Mouse (Mus musculus): ENCODE results near the gene Fgfr2.
A peak's percentile ranks its signal among the peaks of the same experiment; 100 is the strongest.
"Not testable (repeated sequence)": the region's sequence is repeated elsewhere in the genome, so short reads cannot be mapped to it uniquely, and the experiment has no call there.

Gene Fgfr2

GRCm38 (mm10) chr7:131257309-131257708 lies 1865.8 kb downstream of the Fgfr2 start:
- DNase-seq (ENCODE audit: low spot score in 2 of 2) = no peak

- DNase-seq (ENCODE audit: low spot score in 2 of 2) = no peak
Observed at GRCm38 (mm10) chr7:131256841-131257240, 1866.3 kb downstream of the Fgfr2 start.

GRCm38 (mm10) chr7:131244993-131245392 lies 1878.2 kb downstream of the Fgfr2 start:
- no peak for DNase-seq (ENCODE audit: low spot score in 2 of 2)

- no peak for DNase-seq (ENCODE audit: low spot score in 2 of 2)
Observed at GRCm38 (mm10) chr7:131236091-131236490, 1887.1 kb downstream of the Fgfr2 start.

GRCm38 (mm10) chr7:131223086-131223485 lies 1900.1 kb downstream of the Fgfr2 start:
- no peak for DNase-seq (ENCODE audit: low spot score in 2 of 2)

- no peak for DNase-seq (ENCODE audit: low spot score in 2 of 2)
Observed at GRCm38 (mm10) chr7:131187996-131188395, 1935.2 kb downstream of the Fgfr2 start.

- DNase-seq (ENCODE audit: low spot score in 2 of 2) = no peak
Observed at GRCm38 (mm10) chr7:131187047-131187446, 1936.1 kb downstream of the Fgfr2 start.

- no peak for DNase-seq (ENCODE audit: low spot score in 2 of 2)
Observed at GRCm38 (mm10) chr7:131184339-131184738, 1938.8 kb downstream of the Fgfr2 start.

GRCm38 (mm10) chr7:131182685-131183084 lies 1940.5 kb downstream of the Fgfr2 start:
- no peak for DNase-seq (ENCODE audit: low spot score in 2 of 2)

GRCm38 (mm10) chr7:131174121-131174520 lies 1949.0 kb downstream of the Fgfr2 start, which contains the start of gene 5430419D17Rik:
Gene 5430419D17Rik (plus strand): TSS chr7:131174402.
- DNase-seq (ENCODE audit: low spot score in 2 of 2) = no peak

GRCm38 (mm10) chr7:131169099-131169498 lies 1954.1 kb downstream of the Fgfr2 start:
- DNase-seq (ENCODE audit: low spot score in 2 of 2) = no peak

- no peak for DNase-seq (ENCODE audit: low spot score in 2 of 2)
Observed at GRCm38 (mm10) chr7:131167771-131168170, 1955.4 kb downstream of the Fgfr2 start.

GRCm38 (mm10) chr7:131162251-131162650 lies 1960.9 kb downstream of the Fgfr2 start:
- DNase-seq (ENCODE audit: low spot score in 2 of 2) = no peak

- no peak for DNase-seq (ENCODE audit: low spot score in 2 of 2)
Observed at GRCm38 (mm10) chr7:131153044-131153443, 1970.1 kb downstream of the Fgfr2 start.

- no peak for DNase-seq (ENCODE audit: low spot score in 2 of 2)
Observed at GRCm38 (mm10) chr7:131150179-131150578, 1973.0 kb downstream of the Fgfr2 start.

GRCm38 (mm10) chr7:131146214-131146613 lies 1976.9 kb downstream of the Fgfr2 start, which contains the start of gene 4933402N03Rik:
Gene 4933402N03Rik (minus strand): TSS chr7:131146314.
- DNase-seq (ENCODE audit: low spot score in 2 of 2) = no peak

GRCm38 (mm10) chr7:131133181-131133580 lies 1990.0 kb downstream of the Fgfr2 start:
- no peak for DNase-seq (ENCODE audit: low spot score in 2 of 2)

GRCm38 (mm10) chr7:131130021-131130420 lies 1993.1 kb downstream of the Fgfr2 start:
- DNase-seq (ENCODE audit: low spot score in 2 of 2) = no peak

GRCm38 (mm10) chr7:131122210-131122807 lies 2000.8 kb downstream of the Fgfr2 start:
- DNase-seq (ENCODE audit: low spot score in 2 of 2) = no peak

- no peak for DNase-seq (ENCODE audit: low spot score in 2 of 2)
Observed at GRCm38 (mm10) chr7:131114434-131114833, 2008.7 kb downstream of the Fgfr2 start.

- no peak for DNase-seq (ENCODE audit: low spot score in 2 of 2)
Observed at GRCm38 (mm10) chr7:131113676-131114075, 2009.5 kb downstream of the Fgfr2 start.

- peak in 1 of 2 experiments; percentile 3 for DNase-seq (ENCODE audit: low spot score in 2 of 2)
Observed at GRCm38 (mm10) chr7:131112486-131112885, 2010.7 kb downstream of the Fgfr2 start.

- not testable (repeated sequence) for DNase-seq (ENCODE audit: low spot score in 2 of 2)
Observed at GRCm38 (mm10) chr7:131082403-131082802, 2040.7 kb downstream of the Fgfr2 start.

- peak in 1 of 2 experiments; percentile 10 for DNase-seq (ENCODE audit: low spot score in 2 of 2)
Observed at GRCm38 (mm10) chr7:131075956-131076355, 2047.2 kb downstream of the Fgfr2 start.
